Mouse (Mus musculus) B cell, adult (primary cell): ENCODE measurements around the gene Cox11. TPM values are rescaled to one million over a fixed set of nuclear protein-coding genes. Genes with fewer than 3 reads are reported as not detected.

Source experiments
- total RNA-seq: library from RNA; stranded (reverse); gene quantifications from 4 replicates; pipeline ENCODE4 v1.2.4, GENCODE M21; 2023; ENCODE audit not compliant: inconsistent age

Cox11 gene
- 14.9 to 19.6 TPM (median 16.9 TPM) in 4 replicates for total RNA-seq

DNA sequence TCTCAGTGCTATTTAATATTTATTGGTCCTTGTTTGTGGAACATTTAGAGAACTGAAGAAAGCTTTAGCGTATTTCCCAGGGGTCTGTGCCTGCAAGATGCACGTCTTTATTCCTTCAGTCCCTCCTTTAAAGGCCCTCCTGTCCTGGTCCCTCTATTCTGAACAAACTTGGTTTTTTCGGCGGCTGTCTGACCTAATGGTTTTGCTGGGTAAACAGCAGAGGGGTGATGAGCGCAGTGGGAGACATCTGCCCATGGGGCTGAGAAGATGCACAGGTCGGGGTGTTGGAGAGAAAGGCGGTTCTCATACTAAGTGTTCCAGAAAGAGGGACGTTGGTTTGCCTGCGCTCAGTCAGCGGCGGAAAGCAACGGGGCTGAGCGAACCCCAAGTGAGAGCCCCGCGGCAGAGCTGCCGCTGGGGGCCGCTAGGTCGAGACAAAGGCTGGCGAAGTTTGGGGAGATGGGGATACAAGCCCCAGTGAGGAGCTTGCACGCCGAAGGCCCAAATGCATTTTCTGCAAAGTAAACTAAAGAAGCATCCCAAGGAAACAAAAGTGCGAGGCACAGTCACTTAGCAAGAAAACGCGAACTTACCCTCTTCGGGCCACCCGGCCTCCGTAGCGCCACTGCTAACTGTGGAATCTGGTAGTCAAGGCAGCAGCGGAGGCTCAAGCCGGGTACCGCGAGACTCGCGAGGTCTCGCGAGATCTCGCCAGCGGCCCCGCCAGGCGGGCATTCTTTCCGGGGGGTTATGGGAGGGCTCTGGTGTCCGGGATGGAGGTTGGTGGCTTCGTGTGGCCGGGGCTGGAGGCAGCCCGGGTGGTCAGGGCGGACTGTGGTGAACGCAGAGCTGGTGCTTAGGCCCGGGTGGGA lies at the start of gene Cox11, which contains the start of gene Stxbp4:
TSS of gene Cox11 (plus strand) at position 734 of the 872 bp plus-strand sequence.
TSS of gene Stxbp4 (minus strand) at position 645 of the 872 bp plus-strand sequence.

DNA sequence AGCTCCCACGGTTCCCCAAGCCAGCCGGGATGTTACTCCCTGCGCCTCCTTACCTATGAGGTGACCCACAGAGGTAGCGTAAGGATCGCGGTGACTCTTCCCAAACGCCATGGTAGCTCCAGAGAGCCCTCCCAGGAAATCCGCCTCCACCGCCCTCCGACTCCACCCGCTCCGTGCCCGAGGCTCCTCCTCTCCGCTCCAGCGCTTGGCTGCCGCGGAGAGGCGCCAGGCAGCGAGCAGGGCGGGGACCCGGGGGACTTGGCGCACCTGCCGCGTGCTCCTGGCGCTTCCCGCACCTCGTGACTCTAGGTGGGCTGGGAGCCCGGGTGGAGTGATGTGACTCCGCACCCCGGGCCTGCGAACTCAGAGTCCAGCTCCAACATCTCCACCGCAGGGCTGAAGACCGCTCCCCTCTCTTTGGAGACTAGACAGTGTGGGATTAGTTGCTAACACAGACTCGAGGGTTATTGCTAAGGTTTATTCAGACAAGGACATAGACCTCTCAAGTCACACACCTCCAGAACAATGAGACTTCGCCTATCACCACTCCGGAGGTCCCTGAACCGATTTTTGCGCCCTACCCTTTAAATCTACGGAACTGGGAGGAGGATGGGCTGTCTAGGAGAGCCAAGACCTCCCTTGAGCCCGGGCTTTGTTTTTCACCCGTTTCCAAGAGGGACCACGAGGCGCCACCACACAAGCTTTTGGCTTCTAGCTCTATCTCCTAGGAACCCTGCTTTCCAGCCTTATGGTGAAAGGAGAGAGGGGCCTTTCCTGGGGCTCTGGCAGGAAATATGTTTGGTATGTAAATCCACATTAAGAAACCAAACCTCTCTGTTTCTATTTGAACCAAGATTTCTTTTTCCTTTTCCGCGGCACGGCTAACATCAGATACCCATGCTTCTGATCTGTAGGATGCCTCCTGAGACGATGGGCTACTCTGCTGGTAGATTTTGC lies 49.8 kb downstream of the Cox11 start, which contains the start of gene Tom1l1:
TSS of gene Tom1l1 (minus strand) at position 907 of the 957 bp plus-strand sequence.

Other genes with a start within 250 kb of the Cox11 start
- gene Hlf, start 247.3 kb upstream of the Cox11 start, total RNA-seq, result 0.19 TPM in 1 of 4 replicates, not detected in the others
- 4.8 to 5.7 TPM (median 5.5 TPM) in 4 replicates for gene Stxbp4, start 89 bp upstream of the Cox11 start, total RNA-seq
- gene Tom1l1, start 50.2 kb downstream of the Cox11 start, total RNA-seq, result not detected in 4 replicates